Mouse (Mus musculus) hindbrain, postnatal 0 days (tissue): ENCODE data around the gene Stat4. TPM values are rescaled to one million over a fixed set of nuclear protein-coding genes. Genes with fewer than 3 reads are reported as not detected.

Experiments
- ATAC-seq: fragments of 200-750 bp; cut with Nextera tagmentation; 2 replicates; pipeline ENCODE4 v1.8.0; 2017; ENCODE audit warnings: mild to moderate bottlenecking, moderate TSS enrichment, moderate library complexity
- DNase-seq: peaks from one replicate; pipeline ENCODE4 v3.0.0-alpha.2; 2015; ENCODE audit warnings: low spot score
- H3K27ac ChIP-seq: fragments of 300-500 bp; sonication (generic); 2 replicates; pipeline ENCODE4 v1.5.1; 2014; ENCODE audit warnings: mild to moderate bottlenecking
- H3K27me3 ChIP-seq: fragments of 300-500 bp; sonication (generic); 2 replicates; pipeline ENCODE4 v1.6.1; 2014; ENCODE audit warnings: low read length, mixed read lengths; ENCODE audit not compliant: insufficient read depth
- H3K36me3 ChIP-seq: fragments of 300-500 bp; sonication (generic); 2 replicates; pipeline ENCODE4 v1.6.1; 2014; ENCODE audit warnings: low read length, mixed read lengths; ENCODE audit not compliant: insufficient read depth
- H3K4me1 ChIP-seq: fragments of 300-500 bp; sonication (generic); 2 replicates; pipeline ENCODE4 v1.6.1; 2014; ENCODE audit warnings: antibody characterized with exemption, low read length, mixed read lengths; ENCODE audit not compliant: insufficient read depth
- H3K4me2 ChIP-seq: fragments of 300-500 bp; sonication (generic); 2 replicates; pipeline ENCODE4 v1.6.1; 2014; ENCODE audit warnings: low read depth, mild to moderate bottlenecking, low read length, moderate library complexity, mixed read lengths
- H3K4me3 ChIP-seq: fragments of 300-500 bp; sonication (generic); 2 replicates; pipeline ENCODE4 v1.5.1; 2014; ENCODE audit warnings: low read length
- H3K9ac ChIP-seq: fragments of 300-500 bp; sonication (generic); replicated peaks from 2 replicates; pipeline ENCODE4 v1.6.1; 2014; ENCODE audit warnings: mild to moderate bottlenecking, low read length, moderate library complexity, mixed read lengths
- H3K9me3 ChIP-seq: fragments of 300-500 bp; sonication (generic); 2 replicates; pipeline ENCODE4 v1.6.1; 2016; ENCODE audit warnings: low read length, mixed read lengths
- CTCF ChIP-seq: IDR thresholded peaks from 2 replicates; pipeline ENCODE4 v1.5.1; 2016; ENCODE audit warnings: antibody characterized with exemption, control low read depth, low read depth
- WGBS: fragments of 180-500 bp; shearing (Covaris S2); extraction: QIAGEN DNeasy Blood & Tissue Kit; methylation state at CpG from one replicate; pipeline ENCODE4 v1.1.7; 2014; 5-methylcytosine and 5-hydroxymethylcytosine counted together
- polyA plus RNA-seq: library from polyadenylated mRNA; unstranded; fragments of >200 nt; fragmentation: Nextera tagmentation; extraction: Ambion mirVana; gene quantifications from 2 replicates; pipeline ENCODE4 v1.2.1, GENCODE M21; 2015
- total RNA-seq: library from RNA; depleted of rRNA; stranded (reverse); fragments of >200 nt; gene quantifications from 2 replicates; pipeline ENCODE4 v1.2.3, GENCODE M21; 2014

Stat4 gene
- total and polyA plus RNA-seq, 2 experiments from 2014 or later = 0.31 to 0.78 TPM

GRCm38 (mm10) chr1:52008443-52008842 lies 21.5 kb downstream of the Stat4 start:
- ATAC-seq (no peak), DNase-seq (no peak)
- WGBS = 7% methylated on average over 11 of the region's 11 CpGs
- TF ChIP-seq CTCF = no peak
- H3K9me3 ChIP-seq = no peaks in the 10 kb centered on the region
- no peak overlapping the region for H3K27ac ChIP-seq
- H3K27me3 ChIP-seq = no peaks in the 10 kb centered on the region
- peak overlapping the region; percentile 44 for H3K4me2 ChIP-seq
- H3K9ac ChIP-seq = no peak overlapping the region
- no peaks in the 10 kb centered on the region for H3K4me1 ChIP-seq
- peak overlapping the region; percentile 0; the same call in 1 of the 2 replicates for H3K4me3 ChIP-seq
- H3K36me3 ChIP-seq = no peaks in the 10 kb centered on the region

GRCm38 (mm10) chr1:52008947-52009346 lies 22.0 kb downstream of the Stat4 start:
- H3K4me2 ChIP-seq = peak overlapping the region; percentile 44
- no peaks in the 10 kb centered on the region for H3K36me3 ChIP-seq
- ATAC-seq = no peak
- no peak overlapping the region for H3K9ac ChIP-seq
- no peak for TF ChIP-seq CTCF
- peak overlapping the region; percentile 0; the same call in 1 of the 2 replicates for H3K4me3 ChIP-seq
- no peak overlapping the region for H3K27ac ChIP-seq
- no peaks in the 10 kb centered on the region for H3K4me1 ChIP-seq
- no peak for DNase-seq
- WGBS = 4% methylated on average over 12 of the region's 12 CpGs
- no peaks in the 10 kb centered on the region for H3K27me3 ChIP-seq
- H3K9me3 ChIP-seq = no peaks in the 10 kb centered on the region

GRCm38 (mm10) chr1:52010741-52011140 lies 23.8 kb downstream of the Stat4 start:
- H3K4me1 ChIP-seq = no peaks in the 10 kb centered on the region
- no peak for ATAC-seq
- H3K27me3 ChIP-seq = no peaks in the 10 kb centered on the region
- no peak overlapping the region for H3K4me2 ChIP-seq
- no peaks in the 10 kb centered on the region for H3K36me3 ChIP-seq
- H3K27ac ChIP-seq = no peak overlapping the region
- H3K9ac ChIP-seq = no peak overlapping the region
- 89% methylated on average over 5 of the region's 5 CpGs for WGBS
- TF ChIP-seq CTCF = no peak
- no peak for DNase-seq
- no peak overlapping the region for H3K4me3 ChIP-seq
- no peaks in the 10 kb centered on the region for H3K9me3 ChIP-seq

- no peak overlapping the region for H3K27ac ChIP-seq
- no peak overlapping the region for H3K4me2 ChIP-seq
- no peaks in the 10 kb centered on the region for H3K4me1 ChIP-seq
- H3K9me3 ChIP-seq = no peaks in the 10 kb centered on the region
- H3K9ac ChIP-seq = no peak overlapping the region
- no peak for TF ChIP-seq CTCF
- no peak for DNase-seq
- no peaks in the 10 kb centered on the region for H3K36me3 ChIP-seq
- no peak for ATAC-seq
- 78% methylated on average over 3 of the region's 3 CpGs for WGBS
- H3K27me3 ChIP-seq = no peaks in the 10 kb centered on the region
- no peak overlapping the region for H3K4me3 ChIP-seq
These were observed 24.3 kb downstream of the Stat4 start for GRCm38 (mm10) chr1:52011227-52011626.

GRCm38 (mm10) chr1:52012231-52012630 lies 25.3 kb downstream of the Stat4 start:
- DNase-seq = no peak
- Histone ChIP-seq H3K36me3 (no peaks in the 10 kb centered on the region), H3K27ac (no peak overlapping the region), H3K27me3 (no peaks in the 10 kb centered on the region), H3K9me3 (no peaks in the 10 kb centered on the region), H3K4me2 (no peak overlapping the region), H3K4me1 (no peaks in the 10 kb centered on the region), H3K4me3 (no peak overlapping the region), H3K9ac (no peak overlapping the region)
- ATAC-seq = no peak
- no peak for TF ChIP-seq CTCF

DNA sequence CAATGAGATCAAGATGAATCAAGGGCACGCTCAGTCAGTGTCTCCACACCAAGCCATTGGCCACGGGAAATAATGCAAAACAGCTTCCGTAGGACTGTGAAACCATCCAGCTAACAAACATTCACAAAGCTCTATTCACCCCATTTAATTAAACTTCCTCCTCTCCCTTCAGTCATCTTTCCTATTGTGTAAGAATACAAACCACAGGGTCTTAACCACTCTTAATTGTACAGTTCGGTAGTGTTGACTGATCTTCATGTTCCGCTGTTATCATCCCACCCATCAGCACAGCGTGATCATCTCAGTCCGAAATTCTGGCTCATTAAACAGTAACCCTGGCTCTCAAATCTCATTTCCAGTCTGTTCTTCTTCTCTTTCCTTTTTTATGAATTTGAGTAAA lies 25.8 kb downstream of the Stat4 start:
- no peak overlapping the region for H3K4me3 ChIP-seq
- no peaks in the 10 kb centered on the region for H3K9me3 ChIP-seq
- no peak overlapping the region for H3K27ac ChIP-seq
- H3K4me2 ChIP-seq = no peak overlapping the region
- TF ChIP-seq CTCF = no peak
- no peak overlapping the region for H3K9ac ChIP-seq
- H3K36me3 ChIP-seq = no peaks in the 10 kb centered on the region
- 75% methylated on average over 7 of the region's 7 CpGs for WGBS
- H3K4me1 ChIP-seq = no peaks in the 10 kb centered on the region
- DNase-seq (no peak), ATAC-seq (no peak)
- H3K27me3 ChIP-seq = no peaks in the 10 kb centered on the region

DNA sequence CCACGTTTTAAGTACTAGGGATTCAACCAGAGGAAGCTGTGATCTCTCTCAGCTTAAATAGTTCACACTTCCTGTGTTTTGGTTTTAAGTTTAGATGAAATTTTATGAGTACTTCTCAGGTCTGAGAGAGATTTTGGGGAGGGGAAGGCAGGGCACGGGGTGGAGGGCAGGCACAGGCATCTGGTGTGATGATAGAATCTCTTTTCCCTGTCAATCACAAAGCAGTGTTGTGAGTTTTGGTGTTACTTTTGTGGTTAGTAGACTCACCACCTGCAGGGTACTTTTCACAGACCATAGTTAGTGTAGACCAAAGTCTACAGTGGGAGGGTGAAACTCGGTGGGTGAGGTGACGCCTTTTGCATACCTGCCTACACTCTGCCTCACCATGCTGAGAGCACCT lies 32.7 kb downstream of the Stat4 start:
- Histone ChIP-seq H3K9ac (no peak overlapping the region), H3K36me3 (no peaks in the 10 kb centered on the region), H3K9me3 (no peaks in the 10 kb centered on the region), H3K27me3 (no peaks in the 10 kb centered on the region), H3K4me1 (no peaks in the 10 kb centered on the region), H3K4me3 (no peak overlapping the region), H3K4me2 (no peak overlapping the region), H3K27ac (no peak overlapping the region)
- 71% methylated on average over 4 of the region's 4 CpGs for WGBS
- no peak for TF ChIP-seq CTCF
- DNase-seq = no peak
- no peak for ATAC-seq
